Mouse (Mus musculus) adrenal gland (tissue): ENCODE data around the gene Scube2.

Experiments used
- intact Hi-C: fragments of 180-260 bp; cut with DNase I; formaldehyde crosslinking; loops from one replicate; pipeline ENCODE4 v1.15.1; 2025

Gene Scube2

DNA sequence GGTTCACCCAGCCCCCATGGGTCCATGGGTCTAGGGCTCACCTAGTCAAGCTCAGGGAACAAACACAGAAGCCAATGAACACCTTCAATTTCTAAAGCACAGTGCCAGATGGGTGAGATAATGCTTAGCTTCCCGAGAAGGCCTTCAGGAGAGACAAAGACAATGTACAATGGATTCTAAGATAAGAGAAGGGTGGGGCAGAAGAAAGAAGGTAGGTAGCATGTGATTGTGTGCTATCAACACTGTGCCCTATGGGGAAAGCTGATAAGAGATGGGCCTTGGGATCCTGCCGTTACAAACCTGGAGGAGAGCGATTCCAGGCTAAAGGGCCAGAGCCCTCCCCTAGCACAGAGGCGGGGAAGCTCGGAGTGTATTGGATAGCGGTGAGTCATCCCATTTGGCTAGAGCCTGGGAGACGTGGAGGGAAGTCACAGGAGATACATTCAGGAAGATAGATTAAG is 12.7 kb downstream of the Scube2 start:
- intact Hi-C loops: no loop called here

DNA sequence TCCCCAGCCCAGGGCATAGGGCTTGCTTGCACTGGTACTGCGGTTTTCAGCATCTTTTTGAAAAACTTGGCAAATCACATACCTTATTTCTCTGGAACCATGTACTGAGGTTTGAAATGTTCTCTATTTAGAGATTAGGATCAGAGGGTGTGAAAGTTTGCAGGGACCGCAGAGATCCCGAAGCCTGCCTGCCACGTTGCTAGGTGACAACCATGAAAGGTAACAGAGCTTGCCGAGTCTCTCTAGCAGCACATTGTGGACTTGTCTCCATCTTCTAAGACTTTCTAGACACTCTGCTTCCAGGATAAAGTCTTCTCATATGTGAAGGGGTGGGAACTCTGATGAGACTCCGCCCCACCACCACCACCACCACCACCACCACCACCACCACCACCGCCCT is 13.5 kb downstream of the Scube2 start:
- intact Hi-C loops: no loop called here

DNA sequence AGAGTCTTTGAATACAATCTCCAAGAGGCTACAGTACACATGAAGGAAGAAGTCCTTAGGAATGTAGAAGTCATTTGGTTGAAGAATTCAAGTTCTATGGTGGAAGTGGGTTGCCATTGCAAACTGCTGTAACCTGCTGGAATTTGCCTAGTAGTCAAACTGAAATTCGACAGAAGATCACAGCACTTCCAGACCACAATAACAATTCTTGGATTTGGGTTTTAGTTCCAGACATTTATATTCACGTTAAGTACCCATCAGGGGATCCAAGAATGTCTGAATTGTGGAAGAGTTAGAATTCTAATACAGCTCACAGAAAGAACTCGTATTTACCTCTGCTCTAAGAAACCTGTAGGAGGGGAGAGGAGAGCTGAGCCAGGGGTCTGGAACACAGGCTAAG is 14.9 kb downstream of the Scube2 start:
- intact Hi-C loops: no loop called here

DNA sequence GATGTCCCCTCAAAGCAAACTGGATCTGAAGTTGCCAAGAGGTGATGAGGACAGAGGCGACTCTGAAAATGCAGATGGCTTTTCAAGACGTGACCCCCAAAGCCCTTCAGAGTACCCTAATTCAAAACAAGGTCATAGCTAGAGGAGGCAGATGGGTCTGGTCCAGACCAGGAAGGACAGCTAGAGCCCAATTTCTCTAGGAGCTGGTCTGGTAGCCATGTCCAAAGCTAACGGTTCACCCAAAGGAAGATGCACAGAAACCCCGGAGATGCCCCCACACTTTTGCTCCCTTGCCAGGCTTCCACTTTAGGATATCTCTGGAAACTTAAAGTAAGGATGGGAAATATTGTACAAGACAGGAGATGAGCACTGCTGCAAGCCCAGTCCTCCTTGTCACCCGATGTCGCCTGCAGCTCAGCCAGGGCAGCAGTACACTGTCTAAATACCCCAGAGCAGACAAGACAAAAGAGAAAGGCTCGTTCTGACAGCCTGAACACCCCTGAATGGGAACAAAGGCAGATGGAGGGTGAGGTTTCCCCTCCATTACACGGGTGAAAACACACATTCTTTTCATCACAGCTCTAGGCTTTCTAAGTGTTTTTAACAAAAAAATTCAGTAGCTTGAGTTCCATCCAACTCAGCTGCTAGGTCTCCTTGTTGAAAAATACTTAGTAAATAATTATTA is 15.6 kb downstream of the Scube2 start:
- intact Hi-C loops: no loop called here

DNA sequence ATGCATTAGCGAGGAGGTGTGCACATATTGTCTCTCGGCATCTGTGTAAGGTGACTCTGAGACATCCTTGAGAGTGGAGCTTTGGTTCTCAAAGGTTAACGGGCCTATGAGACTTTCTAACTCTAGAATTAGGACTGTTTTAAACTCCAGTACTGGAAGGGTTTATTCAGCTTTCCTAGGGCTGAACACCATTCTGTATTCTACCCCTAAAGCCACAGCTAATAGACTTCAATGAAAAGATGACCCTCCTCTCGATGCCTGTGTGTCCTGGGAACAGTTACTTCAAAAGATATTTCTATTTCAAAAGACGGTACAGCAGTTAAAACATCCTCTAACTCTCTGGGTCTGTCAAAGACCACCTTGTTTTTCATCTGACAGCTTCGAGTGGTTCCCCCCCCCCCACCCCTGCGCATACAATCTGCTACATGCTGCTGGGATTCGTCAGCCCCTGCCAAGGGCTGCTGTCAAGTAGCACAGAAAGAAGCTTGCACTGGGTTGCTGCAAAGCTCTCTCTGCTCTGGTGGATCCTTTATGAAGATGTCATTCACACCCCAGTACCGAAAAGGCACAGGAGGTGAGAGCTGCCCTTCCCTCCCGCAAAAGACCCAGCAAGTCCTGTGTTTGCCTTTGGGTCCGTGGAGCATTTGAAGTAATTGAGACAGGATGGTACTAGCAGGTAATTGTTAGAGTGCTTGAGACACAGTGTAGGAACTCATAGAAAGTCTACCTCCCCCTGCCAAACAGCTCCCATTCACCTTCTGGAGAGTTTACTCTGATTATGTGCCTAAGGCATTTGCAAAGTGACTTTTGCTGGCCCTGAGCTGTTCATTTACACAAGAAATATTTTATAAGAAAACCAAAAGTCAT is 16.4 kb downstream of the Scube2 start:
- intact Hi-C loops: no loop called here

DNA sequence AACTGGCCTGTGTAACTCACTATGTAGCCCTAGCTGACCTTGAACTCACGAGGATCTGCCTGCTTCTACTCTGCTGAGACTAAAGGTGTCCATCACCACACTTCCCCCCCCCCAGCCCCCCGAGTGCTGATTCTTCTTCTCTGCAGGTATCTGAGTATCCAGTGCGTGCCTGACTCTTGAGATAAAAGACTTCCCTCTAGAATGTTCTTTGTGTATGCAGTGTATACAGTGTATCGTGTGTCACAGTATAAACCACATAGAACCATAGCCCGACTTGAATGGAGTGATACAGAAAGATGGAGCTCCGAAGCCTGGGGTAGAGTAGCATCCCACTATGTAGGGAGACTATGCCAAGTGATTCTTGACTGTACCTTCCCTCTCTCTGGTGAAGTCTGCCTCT is 21.4 kb downstream of the Scube2 start:
- intact Hi-C loops: no loop called here

DNA sequence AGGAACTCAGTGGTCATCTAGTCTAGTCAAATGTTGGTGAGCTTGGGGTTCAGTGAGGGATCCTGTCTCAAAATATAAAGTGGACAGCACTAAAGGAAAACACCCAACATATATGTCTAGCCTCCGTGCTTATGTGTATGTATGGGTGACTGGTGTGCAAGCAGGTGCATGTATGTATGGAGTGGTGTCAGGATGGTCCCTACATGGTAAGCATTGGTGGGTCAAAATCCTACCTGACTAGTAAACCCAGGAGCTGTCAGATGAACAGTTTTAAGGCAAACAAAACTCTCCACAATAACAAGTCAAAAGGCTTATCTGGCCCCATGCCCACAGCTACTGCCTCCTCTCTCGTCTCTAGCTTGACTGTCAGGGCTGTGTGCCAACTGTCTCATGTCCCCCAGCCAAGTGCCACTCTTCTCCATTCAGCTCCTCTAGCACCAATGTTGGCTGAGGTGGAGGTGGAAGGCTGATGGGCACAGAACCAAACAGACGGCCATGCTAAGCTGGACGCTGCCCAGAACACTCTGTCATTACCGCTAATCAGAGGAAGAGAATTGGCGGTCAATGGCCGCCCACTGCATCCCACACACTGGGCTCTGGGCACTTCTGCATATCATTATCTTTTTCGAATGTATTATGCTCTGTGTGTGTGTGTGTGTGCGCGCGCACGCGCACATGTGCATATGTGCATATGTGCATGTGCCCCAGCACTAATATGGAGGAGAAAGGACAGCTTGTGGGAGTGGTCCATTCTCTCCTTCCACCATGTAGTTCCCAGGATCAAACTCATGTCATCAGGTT is 23.7 kb downstream of the Scube2 start:
- intact Hi-C loops: no loop called here

DNA sequence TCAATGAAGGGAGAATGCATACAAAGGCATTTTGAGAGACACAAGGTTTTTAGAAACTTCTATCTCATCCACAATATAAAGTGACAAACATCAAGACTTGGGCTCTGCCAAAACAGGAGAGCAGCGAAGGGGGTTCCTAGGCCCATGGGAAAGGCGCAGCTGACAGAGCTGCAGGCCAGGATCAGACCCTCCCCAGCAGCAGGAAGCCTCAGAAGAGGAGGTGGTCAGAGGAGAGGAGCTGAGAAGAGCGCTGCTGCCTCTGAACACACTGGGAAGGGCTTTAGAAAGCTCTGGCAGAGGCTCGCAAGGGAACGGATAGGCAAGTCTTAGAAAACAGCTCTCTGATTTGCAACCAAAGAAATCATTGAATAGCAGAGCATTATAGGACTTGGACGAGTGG is 24.4 kb downstream of the Scube2 start:
- intact Hi-C loops: no loop called here

DNA sequence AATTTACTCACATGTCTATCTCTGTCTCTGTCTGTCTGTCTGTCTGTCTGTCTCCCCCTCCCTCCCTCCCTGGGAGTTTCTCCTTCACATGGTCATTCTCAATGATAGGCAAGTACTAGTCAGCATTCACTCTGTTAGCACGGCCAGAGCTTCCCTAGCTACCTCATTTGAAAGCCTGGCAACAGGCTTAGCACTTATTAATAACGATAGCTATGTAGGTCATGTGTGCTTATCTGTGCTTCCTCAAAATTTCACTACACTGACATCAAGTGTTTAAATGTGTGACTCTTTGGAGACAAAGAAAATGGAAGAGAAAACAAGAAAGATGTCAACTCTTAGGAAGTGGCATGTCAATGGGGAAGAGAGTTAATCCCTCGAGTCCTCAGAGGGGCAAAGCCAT is 26.9 kb downstream of the Scube2 start:
- intact Hi-C loops: no loop called here

DNA sequence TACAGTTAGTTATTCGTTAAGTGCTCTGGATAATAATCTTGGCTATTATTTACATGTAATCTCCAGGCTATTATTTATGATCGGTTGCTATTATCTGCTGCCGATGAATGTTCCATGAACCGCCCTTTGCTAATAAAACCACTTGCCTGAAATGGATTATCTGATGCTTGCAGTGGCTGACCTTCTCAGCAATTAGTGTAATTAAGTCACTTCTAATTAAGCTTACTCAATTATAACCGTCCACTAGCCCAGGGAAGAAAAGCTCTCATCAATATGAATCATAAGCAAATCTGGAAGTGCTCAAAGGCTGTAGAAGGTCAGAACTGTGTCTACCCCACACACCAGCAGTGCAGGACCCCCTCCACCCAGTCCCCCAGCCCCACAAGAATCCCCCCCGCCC is 27.8 kb downstream of the Scube2 start:
- intact Hi-C loops: no loop called here

DNA sequence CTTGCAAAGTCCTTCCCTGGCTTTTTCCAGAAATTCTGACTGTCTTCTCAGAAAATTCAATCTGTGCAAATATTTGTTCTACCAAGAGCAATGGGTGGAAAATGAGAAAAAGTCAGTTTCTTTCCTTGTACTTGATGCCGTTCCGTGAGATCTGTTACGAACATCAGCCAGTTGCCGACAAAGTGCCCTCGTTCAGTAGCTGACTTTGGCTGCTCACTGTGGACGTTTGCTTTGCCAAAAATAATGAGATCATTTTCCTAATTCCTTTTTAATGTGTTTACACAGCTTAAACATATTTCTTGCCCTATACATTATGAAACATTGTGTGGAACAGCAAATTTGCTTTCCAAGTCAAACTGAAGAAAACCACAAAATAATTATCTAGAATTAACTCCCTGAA is 30.6 kb downstream of the Scube2 start:
- intact Hi-C loops: no loop called here

DNA sequence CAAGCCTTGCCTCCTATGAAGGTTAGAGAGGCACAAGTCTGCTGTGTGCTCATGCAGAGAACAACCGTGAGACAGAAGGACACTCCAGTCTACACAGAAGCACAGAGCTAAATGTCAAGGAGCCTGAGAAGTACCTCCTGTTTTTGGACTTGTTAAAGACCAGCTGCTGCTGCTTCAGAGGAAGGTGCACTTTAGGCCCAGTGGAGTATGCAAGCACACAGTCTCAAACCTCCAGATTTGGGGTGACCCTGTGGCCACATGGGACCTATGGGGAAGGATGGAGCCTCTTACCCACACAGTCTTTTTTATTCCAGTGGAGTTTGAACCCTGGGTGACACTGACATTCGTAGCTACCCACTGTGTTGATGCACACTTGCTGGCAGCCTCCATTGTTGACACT is 34.1 kb downstream of the Scube2 start:
- intact Hi-C loops: no loop called here

DNA sequence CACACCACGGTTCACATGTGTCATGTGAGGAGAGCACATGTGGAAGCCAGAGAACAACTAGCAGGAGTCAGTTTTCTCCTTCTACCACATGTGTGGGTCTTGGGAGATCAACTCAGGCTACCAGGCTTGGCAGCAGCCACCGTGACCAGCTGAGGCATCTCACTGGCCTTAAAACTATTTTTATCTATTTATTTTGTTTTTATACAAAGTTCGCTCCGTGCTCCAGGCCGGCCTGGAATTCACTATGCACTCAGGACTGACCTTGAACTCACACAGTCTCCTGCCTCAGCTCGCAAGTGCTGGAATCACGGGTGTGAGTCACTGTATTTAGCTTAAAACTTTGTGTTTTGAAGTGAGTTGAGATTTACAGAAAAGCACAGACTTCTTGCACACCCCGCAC is 38.6 kb downstream of the Scube2 start:
- intact Hi-C loops: no loop called here

DNA sequence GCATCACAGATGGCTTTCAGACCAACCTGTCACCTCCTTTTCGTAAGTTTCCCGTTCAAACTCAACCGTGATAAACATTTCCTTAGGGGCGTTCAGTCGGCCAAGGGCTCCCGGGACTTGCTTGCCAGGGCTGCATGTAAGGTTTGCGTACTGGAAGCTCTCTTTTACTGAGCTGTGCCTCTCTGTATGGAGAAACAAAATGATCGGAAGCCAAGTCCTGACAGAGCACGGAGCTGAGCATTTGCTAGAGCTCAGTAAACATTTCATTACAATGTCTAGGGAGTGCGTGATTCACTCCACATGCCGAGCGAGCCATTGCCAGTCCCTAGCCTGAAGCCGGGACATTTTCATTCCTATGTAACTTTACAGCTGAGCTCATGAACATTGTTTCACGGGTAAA is 40.2 kb downstream of the Scube2 start:
- intact Hi-C loops: no loop called here

DNA sequence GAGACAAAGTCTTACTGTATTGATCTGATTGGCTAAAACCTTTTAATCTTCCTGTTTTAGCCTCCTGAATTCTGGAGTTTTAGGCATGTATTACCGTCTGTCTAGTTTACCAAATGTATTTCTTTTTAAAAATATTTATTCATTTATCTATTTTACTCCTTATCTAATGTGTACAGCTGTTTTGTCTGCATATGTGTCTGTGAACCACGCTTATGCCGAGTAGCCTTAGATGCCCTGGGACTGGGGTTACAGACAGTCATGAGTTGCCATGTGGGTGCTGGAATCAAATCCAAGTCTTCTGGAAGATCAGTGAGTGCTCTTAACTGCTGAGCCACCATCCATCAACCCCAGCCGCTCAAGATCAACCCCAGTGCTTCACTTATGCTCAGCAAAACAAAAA is 46.9 kb downstream of the Scube2 start:
- intact Hi-C loops: no loop called here

DNA sequence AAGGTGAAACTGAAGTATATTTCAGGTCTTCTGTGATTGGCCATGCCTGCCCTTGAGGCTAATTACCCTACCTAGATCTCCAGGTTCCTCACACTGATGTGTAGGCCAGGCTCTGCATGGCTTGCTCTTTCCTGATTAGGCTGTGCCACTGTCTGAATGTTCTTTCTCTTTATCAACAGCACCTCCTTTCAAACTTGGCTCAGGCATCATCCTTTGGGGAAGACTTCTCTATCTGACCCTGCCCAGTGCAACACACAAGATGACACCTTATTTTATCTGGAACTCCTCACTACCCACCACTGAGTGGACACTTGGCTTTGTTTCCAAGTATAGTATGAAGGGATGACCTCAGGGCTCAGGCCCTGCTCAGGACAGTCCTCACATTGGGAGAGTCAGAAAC is 47.5 kb downstream of the Scube2 start:
- intact Hi-C loops: no loop called here

DNA sequence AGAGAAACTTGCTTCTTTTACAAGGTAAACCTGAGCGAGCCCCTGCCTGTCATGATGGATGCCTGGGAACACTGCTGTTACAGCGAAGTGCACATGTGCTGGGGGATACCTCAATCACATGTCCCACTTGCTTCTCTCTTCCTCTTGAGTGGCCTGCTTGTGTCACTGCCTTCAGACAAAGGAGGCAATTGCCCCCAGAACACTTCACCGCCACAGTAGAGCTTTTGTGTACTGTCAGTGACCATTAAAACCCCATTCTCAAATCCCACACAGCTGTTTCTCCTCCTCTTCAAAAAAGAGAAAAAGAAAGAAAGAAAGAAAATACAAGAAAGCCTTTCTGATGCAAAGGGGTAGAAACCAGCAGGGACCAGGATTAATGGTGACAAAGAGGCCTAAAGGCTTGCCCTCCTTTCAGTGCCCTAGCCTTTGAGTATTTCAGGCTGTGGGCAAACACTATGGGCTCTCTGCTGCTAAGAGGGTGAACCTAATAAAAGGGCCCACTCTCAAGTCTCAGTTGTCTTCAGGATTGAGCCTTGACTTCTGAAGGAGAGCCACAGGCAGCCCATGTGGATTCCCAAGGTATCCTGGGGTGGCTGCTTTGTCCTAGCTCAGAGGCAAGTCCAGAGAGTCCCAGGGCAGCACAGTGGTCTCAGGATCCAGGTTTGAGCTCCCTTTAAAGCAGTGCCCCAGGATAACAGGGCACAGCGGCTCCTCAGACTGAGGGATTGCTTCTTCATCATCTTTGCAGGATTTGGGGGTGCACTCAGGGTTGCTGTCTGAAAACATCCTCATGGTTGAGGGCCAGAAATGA is 51.9 kb downstream of the Scube2 start:
- intact Hi-C loops: no loop called here

DNA sequence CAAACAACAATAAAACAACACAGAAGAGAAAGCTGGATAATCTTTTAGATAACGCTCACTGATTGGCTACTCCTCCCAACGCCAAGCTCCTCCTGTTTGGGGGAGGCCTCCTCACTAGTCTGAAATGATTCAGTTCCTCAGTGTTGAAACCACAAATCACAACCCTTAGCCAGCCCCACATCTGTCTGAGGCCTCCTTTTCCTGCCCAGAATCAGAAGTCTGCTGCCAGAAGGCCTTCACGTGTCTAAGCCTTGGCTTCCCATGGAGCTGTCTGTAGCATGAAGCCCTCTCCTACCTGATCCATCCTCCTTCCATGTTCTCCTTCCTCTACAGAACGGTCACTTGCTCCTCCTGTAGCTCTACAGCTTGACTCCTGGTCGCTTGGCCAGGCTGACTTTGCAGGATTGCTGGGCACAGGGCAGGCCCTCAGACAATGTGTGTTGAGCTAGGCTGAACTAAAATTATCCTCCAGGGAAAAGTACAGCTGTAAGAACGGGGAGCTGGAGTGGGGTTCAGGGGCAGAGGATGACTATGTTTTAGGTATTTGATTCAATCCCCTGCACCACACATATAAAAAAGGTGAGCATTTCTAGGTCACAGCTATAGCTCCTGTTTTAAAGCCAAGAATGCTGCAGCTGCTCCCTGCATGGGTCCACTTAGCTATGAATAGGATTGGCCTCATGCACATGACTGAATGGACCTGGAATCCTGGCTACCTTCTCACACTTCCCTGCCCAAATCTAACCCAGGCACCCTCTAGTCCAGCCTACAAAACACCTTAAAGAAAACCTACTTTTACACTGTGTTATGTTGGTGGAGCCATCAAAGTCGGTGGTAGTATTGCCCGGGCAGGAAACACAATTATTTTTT is 57.6 kb downstream of the Scube2 start:
- intact Hi-C loops: no loop called here

DNA sequence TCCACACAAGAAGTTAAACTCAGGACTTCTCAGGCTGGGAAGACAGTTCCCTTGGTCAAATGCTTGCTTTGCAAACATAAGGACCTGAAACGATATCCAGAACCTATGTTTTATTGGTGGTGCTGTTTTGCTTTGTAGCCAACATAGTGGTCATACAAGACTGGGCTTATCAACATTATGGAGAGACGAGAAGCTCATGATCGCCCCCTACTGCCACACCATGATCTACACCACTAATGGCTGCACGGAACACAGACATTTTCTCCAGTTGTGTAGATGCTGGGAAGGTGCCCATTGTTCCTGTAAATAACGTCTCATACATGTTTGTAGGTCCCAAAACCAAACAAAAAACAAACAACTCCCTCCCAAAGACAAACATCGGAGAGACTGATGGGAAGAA is 60.6 kb downstream of the Scube2 start:
- intact Hi-C loops: no loop called here

DNA sequence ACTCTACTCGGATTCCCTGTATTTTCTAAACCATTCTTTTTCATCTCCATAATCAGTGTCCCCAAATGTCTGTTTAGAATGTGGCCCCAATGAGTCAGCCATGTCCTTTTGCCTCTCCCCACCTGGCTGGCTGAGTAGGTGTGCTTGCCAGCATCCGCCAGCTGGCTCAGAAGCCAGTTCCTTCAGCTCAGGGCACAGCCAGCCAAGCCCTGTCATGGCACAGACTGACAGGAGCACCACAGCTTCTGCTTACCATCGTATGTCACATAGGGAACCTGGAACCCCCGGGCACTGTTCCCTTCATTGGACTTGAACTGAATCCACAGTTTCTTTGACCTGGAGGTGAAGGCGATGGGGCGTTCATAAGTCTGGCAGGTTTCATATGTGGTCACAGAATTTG is 61.1 kb downstream of the Scube2 start:
- intact Hi-C loops: no loop called here
